Mouse (Mus musculus) erythroblast, embryonic 14.5 days (primary cell): ENCODE measurements around the gene Nell1.

Source experiments
- GATA1 ChIP-seq: IDR thresholded peaks from 2 replicates; pipeline ENCODE4 v1.6.1; 2012; ENCODE audit warnings: low read length, inconsistent platforms, mixed read lengths
- TAL1 ChIP-seq: IDR thresholded peaks from 3 replicates; pipeline ENCODE4 v1.6.1; 2012; ENCODE audit warnings: low read length, inconsistent platforms, mixed read lengths

DNA sequence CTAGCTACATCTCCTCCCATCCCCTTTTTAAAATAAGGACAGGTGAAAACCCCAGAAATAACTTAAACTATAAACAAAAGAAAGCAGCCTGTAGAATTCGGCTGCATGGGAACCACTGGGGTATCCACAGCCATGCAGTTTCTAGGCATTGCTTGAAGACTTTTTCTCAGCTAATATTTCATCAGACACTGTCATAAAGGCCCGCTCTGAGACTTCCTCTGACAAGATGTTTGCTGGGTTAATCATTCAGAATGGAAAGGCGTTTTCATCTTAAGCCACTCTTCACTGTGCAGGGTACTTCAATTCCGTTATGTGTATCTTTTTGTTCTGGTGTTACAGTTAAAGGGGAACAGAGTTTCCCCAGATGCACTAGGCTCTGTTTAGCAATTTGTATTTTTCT, 526.9 kb downstream of the Nell1 start:
- no peak for TF ChIP-seq TAL1
- no peak for TF ChIP-seq GATA1
